Mouse (Mus musculus) heart, postnatal 0 days (tissue): ENCODE results near the gene Stk26. TPM values are rescaled to one million over a fixed set of nuclear protein-coding genes. Genes with fewer than 3 reads are reported as not detected.

Source experiments
- ATAC-seq: fragments of 200-750 bp; cut with Nextera tagmentation; 2 replicates; pipeline ENCODE4 v1.8.0; 2017; ENCODE audit warnings: low read depth, moderate number of reproducible peaks, moderate library complexity; ENCODE audit not compliant: insufficient read depth
- DNase-seq: peaks from one replicate; pipeline ENCODE4 v3.0.0-alpha.2; 2016; ENCODE audit warnings: low spot score
- H3K27ac ChIP-seq: fragments of 300-500 bp; sonication (generic); 2 replicates; pipeline ENCODE4 v1.5.1; 2014; ENCODE audit warnings: low read depth, mild to moderate bottlenecking
- H3K27me3 ChIP-seq: fragments of 300-500 bp; sonication (generic); 2 replicates; pipeline ENCODE4 v1.6.1; 2014; ENCODE audit warnings: low read length, mixed read lengths; ENCODE audit not compliant: control insufficient read depth, insufficient read depth
- H3K36me3 ChIP-seq: fragments of 300-500 bp; sonication (generic); replicated peaks from 2 replicates; pipeline ENCODE4 v1.6.1; 2014; ENCODE audit warnings: low read length, mixed read lengths; ENCODE audit not compliant: control insufficient read depth, insufficient read depth
- H3K4me1 ChIP-seq: fragments of 300-500 bp; sonication (generic); 2 replicates; pipeline ENCODE4 v1.6.1; 2014; ENCODE audit warnings: antibody characterized with exemption; ENCODE audit not compliant: control insufficient read depth, insufficient read depth
- H3K4me2 ChIP-seq: fragments of 300-500 bp; sonication (generic); 2 replicates; pipeline ENCODE4 v1.6.1; 2014; ENCODE audit warnings: low read depth, mild to moderate bottlenecking, low read length, moderate library complexity
- H3K4me3 ChIP-seq: fragments of 300-500 bp; sonication (generic); 2 replicates; pipeline ENCODE4 v1.5.1; 2014; ENCODE audit warnings: low read depth, low read length
- H3K9ac ChIP-seq: fragments of 300-500 bp; sonication (generic); replicated peaks from 2 replicates; pipeline ENCODE4 v1.6.1; 2014; ENCODE audit warnings: low read depth, low read length, mixed read lengths
- H3K9me3 ChIP-seq: fragments of 300-500 bp; sonication (generic); replicated peaks from 2 replicates; pipeline ENCODE4 v1.6.1; 2016; ENCODE audit warnings: low read length; ENCODE audit not compliant: control insufficient read depth
- CTCF ChIP-seq: IDR thresholded peaks from 2 replicates; pipeline ENCODE4 v1.5.1; 2016; ENCODE audit warnings: antibody characterized with exemption, control low read depth, low read depth
- EP300 ChIP-seq: IDR thresholded peaks from 2 replicates; pipeline ENCODE4 v1.6.1; 2016; ENCODE audit warnings: antibody characterized with exemption, low read depth
- WGBS: fragments of 180-500 bp; shearing (Covaris S2); extraction: QIAGEN DNeasy Blood & Tissue Kit; methylation state at CpG from one replicate; pipeline ENCODE4 v1.1.7; 2014; 5-methylcytosine and 5-hydroxymethylcytosine counted together
- polyA plus RNA-seq: library from polyadenylated mRNA; unstranded; fragments of >200 nt; fragmentation: Nextera tagmentation; extraction: Ambion mirVana; gene quantifications from 2 replicates; pipeline ENCODE4 v1.2.1, GENCODE M21; 2015
- total RNA-seq: library from RNA; depleted of rRNA; stranded (reverse); fragments of >200 nt; gene quantifications from 2 replicates; pipeline ENCODE4 v1.2.3, GENCODE M21; 2014; ENCODE audit warnings: low replicate concordance

The Stk26 gene
- total and polyA plus RNA-seq, 2 experiments from 2014 or later = 1.1 to 5.2 TPM

DNA sequence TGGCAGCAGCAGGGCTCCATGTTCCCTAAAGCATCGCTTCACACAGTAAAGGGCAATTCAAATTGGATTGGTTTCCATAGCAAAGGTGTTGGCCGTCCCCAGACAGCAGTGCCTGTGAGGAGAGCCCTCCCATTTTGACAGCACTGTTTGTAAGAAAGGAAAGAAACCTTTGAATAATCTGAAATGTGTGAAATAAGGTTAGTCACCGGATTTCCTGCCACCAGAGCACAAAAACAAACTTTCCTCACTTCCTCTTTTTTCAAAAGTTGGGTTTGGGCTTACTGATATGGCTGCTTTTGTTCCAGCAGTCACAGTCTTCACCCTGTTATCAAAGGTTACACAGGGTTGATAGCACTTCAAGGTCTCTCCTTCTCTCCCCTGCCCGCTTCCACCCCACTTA, 35.2 kb upstream of the Stk26 start:
- no peaks in the 10 kb centered on the region for H3K9me3 ChIP-seq
- WGBS = 30% methylated on average over 4 of the region's 4 CpGs
- no peak overlapping the region for H3K4me2 ChIP-seq
- no peak for TF ChIP-seq CTCF
- H3K27ac ChIP-seq = no peak overlapping the region; the same call in 1 of the 2 replicates
- no peak for ATAC-seq
- H3K27me3 ChIP-seq = no peaks in the 10 kb centered on the region
- no peaks in the 10 kb centered on the region for H3K36me3 ChIP-seq
- H3K4me1 ChIP-seq = no peaks in the 10 kb centered on the region
- peak; percentile 6 for DNase-seq
- no peak overlapping the region for H3K9ac ChIP-seq
- H3K4me3 ChIP-seq = no peak overlapping the region

DNA sequence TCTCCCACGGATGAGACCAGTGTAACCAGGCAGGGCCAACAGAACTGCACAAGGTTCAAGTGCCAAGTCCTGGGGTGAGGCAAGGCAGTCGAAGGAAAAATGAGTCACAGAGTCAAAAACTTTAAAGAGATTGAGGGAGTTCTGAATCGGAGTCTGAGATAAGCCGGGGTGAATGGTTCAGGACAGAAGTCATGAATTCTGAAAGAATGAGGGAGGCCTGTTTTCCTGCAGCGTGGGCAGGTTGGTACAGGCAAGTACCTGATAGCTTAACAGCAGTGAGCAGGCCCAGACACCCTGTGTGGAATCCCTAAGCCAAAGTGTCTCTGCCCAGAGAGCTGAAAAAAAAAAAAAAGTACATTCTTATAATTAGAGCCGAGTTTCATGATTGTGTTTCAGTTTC, 17.0 kb upstream of the Stk26 start:
- WGBS = 43% methylated on average over 6 of the region's 6 CpGs
- DNase-seq (no peak), ATAC-seq (no peak)
- Histone ChIP-seq H3K27ac (no peak overlapping the region), H3K9ac (no peak overlapping the region), H3K4me1 (no peaks in the 10 kb centered on the region), H3K4me3 (no peak overlapping the region), H3K9me3 (no peaks in the 10 kb centered on the region), H3K4me2 (no peak overlapping the region), H3K27me3 (no peaks in the 10 kb centered on the region), H3K36me3 (no peaks in the 10 kb centered on the region)
- TF ChIP-seq CTCF (no peak), EP300 (no peak)

DNA sequence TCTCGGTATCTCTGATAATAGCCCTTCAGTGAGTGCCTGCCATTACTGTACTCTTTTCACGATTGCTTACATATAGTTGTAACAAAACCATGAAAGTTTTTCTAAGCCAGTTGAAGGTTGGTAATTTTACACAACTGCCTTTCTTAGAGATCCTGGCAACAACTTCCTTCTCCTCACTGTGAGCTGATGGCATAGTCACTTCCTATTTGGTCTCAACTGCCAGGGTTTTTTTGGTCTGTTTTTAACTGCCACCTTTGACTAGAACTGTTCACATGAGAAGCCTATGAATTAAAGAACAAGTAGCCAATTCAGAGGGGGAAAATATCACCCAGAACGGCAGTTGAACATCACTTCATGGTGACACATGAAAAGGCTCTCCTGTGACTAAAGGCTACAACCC, 5.3 kb upstream of the Stk26 start:
- Histone ChIP-seq H3K9me3 (no peaks in the 10 kb centered on the region), H3K4me2 (no peak overlapping the region), H3K27me3 (no peaks in the 10 kb centered on the region), H3K9ac (no peak overlapping the region), H3K4me3 (no peak overlapping the region), H3K27ac (no peak overlapping the region), H3K4me1 (no peaks in the 10 kb centered on the region), H3K36me3 (no peaks in the 10 kb centered on the region)
- DNase-seq = no peak
- 73% methylated on average over 3 of the region's 3 CpGs for WGBS
- ATAC-seq = no peak
- TF ChIP-seq CTCF (no peak), EP300 (no peak)

DNA sequence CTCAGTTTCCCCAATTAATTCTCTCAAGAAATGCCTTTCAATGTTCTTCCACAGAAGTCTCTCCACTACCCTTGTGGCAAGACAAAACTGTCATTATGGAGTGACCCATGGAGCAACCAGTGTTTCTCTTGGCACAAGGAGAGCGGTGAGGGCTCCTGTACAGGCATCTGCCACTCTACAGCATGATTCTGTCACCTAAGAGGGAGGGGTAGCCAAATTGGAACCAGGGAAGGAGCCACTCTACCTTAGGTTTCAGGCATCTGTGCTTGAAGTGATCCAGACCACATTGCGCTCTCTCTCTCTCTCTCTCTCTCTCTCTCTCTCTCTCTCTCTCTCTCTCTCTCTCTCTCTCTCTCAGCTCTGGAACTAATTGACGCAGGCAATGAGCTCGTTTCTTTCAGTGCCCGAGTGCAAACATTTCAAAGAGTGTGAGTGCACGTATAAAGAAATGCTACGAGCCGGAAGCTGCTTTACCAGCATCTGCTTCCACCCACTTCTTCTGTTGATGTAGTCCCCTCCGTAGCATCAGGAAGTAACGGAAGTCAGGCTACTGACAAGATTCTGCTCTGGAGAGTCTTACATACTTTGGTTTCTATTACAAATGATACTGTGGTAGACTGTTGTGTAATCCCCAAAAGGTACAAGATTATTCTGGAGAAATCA, 4.7 kb upstream of the Stk26 start:
- Histone ChIP-seq H3K4me3 (no peak overlapping the region), H3K9me3 (no peaks in the 10 kb centered on the region), H3K27me3 (no peaks in the 10 kb centered on the region), H3K4me1 (no peaks in the 10 kb centered on the region), H3K36me3 (no peaks in the 10 kb centered on the region), H3K9ac (no peak overlapping the region), H3K27ac (no peak overlapping the region), H3K4me2 (peak overlapping the region; percentile 6; the same call in 1 of the 2 replicates)
- WGBS = 36% methylated on average over 9 of the region's 10 CpGs
- DNase-seq (no peak), ATAC-seq (no peak)
- no peak for TF ChIP-seq CTCF
- TF ChIP-seq EP300 = no peak

DNA sequence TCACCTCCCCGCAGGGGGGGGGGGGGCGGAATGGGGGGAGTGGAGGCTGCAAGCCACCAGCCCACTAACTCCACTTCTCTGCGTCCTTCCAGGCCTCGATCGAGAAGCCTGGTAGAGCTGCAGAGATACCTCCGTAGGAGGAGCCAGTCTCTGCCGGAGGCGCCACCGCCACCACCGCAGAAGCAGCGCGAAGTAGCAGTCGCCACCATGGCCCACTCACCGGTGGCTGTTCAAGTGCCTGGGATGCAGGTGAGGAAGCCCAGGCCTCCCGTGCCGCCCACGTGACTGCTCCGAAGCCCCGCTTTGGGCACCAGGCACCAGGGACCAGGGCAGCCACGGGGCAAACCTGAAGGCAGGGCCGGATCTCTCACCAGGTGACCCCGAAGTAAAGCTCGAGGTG, 740 bp downstream of the Stk26 start:
- no peaks in the 10 kb centered on the region for H3K36me3 ChIP-seq
- peak overlapping the region; percentile 52 for H3K4me3 ChIP-seq
- no peaks in the 10 kb centered on the region for H3K27me3 ChIP-seq
- 10% methylated on average over 19 of the region's 23 CpGs for WGBS
- H3K9ac ChIP-seq = peak overlapping the region; percentile 33
- DNase-seq (no peak), ATAC-seq (peak; percentile 17; the same call in 1 of the 2 replicates)
- H3K4me1 ChIP-seq = no peaks in the 10 kb centered on the region
- TF ChIP-seq EP300 = no peak
- TF ChIP-seq CTCF = no peak
- H3K4me2 ChIP-seq = peak overlapping the region; percentile 86
- no peak overlapping the region for H3K27ac ChIP-seq
- H3K9me3 ChIP-seq = no peaks in the 10 kb centered on the region

DNA sequence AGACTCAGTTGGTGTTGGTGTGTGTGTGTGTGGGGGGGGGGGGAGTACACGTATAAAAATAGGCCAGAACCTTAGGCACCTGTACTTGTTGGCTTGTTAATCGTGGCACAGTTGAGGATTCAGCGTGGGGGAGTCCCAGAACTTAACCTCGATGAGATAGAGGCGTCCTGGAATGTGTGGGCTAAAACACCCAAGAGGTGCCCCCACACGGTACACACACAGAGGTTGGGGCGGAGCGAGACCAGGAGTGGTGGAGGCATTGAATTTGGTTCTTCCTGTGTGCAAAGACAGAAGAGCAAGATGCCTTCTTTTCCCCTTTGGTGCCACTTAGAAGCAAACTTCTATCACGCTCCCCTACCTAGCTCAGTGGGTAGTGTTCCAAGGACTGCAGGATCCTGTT, 1.2 kb downstream of the Stk26 start:
- no peak overlapping the region for H3K9ac ChIP-seq
- H3K4me2 ChIP-seq = peak overlapping the region; percentile 86
- H3K4me1 ChIP-seq = no peaks in the 10 kb centered on the region
- peak overlapping the region; percentile 52 for H3K4me3 ChIP-seq
- no peaks in the 10 kb centered on the region for H3K36me3 ChIP-seq
- H3K9me3 ChIP-seq = no peaks in the 10 kb centered on the region
- TF ChIP-seq EP300 (no peak), CTCF (no peak)
- DNase-seq (no peak), ATAC-seq (no peak)
- no peaks in the 10 kb centered on the region for H3K27me3 ChIP-seq
- H3K27ac ChIP-seq = no peak overlapping the region
- WGBS = 45% methylated on average over 9 of the region's 9 CpGs
